Mouse (Mus musculus): ENCODE data around the gene Aqp1.

Aqp1 gene

DNA sequence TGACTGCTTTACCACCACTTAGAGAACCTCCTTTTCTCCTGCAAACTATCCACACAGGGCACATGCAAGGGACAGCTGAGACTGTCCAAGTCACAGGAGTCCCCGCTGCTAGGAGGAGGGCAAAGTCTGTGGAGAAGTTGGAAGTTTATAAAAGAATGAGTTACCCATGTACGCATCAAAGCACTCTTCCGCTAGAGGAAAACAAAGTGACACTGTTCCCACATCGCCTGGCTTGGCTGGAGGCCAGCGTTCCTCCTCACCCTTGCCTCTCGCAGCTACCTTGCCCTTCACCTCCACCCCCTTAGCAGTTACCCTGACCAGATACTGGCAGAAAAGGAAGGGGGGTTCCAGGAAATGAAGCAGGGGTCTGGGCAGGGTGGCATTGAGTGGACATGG lies 21.4 kb downstream of the Aqp1 start:
- DNase-seq = peak; percentile 92

- DNase-seq = peak; percentile 79
Measured at GRCm38 (mm10) chr6:55358731-55359143, 22.5 kb downstream of the Aqp1 start.

DNA sequence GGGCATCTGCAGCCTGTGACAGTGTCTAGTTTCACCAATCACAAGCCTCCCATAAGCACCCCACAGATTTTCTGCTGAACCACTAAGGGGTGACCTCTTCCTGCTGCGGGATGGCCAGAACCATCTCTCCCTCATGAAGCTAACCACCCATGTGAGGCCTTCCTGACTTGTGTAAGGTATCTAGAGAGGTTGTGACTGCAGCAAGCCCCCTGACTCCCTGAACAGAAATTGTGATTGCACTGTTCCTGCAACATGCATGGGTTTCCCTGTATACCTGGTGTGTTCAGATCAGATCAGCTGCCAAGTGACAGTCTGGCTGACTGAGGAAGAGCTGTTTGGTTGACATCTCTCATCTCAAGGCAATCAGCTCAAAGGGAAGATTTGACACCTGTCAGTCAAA lies 26.4 kb downstream of the Aqp1 start:
- peak; percentile 74 for DNase-seq

DNA sequence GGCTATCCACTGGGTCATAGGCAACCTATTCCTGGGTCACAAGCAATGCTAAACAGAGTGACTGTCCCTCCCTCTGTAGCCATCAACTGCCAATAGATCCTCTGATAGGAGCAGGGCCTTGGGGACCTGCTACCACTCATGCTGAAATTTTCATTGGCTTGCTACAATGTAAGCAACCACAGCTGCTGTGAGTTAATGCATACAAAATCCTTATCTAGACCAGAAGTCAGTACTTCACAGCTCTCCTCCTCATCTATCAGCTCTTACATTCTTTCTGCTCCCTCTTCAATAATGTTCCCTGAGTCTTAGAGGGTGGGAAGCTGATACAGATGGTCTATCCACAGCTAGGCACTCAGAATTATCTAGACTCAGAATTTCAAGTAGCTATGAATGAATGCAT lies 30.9 kb downstream of the Aqp1 start:
- DNase-seq = peak; percentile 16

DNA sequence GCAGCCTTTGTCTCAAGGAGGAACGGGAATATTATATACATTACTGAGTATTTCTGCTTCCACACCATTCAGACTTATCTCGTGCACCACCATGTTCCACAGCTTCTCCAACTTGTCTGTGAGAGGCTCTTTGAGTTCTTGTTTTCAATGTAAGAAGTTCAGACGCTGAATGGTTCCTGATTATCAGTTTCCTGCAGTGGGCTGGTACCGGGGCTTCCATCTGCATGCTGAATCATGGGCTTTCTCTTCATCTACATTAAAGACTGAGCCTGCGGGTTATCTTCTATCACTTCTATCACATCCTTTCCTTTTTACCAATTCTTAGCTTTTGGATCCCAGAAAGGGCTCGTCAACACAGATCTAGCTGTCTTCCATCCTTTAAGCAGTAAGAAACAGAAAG lies 34.6 kb downstream of the Aqp1 start:
- DNase-seq = peak; percentile 22

GRCm38 (mm10) chr6:55376076-55376475 lies 39.8 kb downstream of the Aqp1 start, which contains the start of gene Ghrhr:
Gene Ghrhr (plus strand): TSS chr6:55376295.
- DNase-seq = peak; percentile 88

DNA sequence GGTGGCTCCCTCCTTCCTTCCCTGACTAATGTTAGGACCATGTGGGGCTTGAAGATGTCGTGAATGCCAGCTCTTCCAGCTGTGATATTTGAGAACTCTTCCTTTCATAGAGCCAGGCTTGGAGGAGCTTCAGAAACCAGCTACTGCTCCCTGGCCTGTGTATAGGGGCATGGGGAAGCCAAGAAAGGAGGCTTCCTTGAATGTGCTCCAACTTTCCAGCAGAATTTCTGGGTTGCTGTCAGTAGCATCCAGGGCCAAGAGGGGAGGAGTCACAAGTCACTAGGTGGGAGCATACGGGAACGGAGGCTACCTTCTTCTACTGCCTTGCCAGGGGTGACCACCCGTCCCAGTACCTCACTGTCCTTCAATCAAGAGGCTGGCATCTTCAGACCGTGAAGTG lies 40.3 kb downstream of the Aqp1 start:
- DNase-seq = peak; percentile 79

DNA sequence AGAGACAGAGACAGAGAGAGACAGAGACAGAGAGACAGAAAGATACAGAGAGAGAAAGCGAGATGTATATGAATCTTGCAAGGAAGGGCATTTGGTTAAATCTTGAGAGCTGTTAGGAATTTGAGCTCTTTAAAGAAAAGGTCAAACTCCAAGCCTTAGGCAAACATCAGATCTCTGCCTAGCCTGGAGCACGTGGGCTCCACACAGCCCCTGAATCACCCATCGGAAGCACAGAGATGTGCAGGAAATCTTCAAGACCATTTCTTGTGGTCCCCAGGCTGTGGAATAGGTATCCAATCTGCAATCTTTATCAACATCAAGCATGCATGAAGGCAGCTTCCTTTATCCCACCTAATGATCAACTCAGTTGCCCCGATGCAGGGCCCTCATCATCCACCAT lies 41.2 kb downstream of the Aqp1 start:
- DNase-seq = no peak

DNA sequence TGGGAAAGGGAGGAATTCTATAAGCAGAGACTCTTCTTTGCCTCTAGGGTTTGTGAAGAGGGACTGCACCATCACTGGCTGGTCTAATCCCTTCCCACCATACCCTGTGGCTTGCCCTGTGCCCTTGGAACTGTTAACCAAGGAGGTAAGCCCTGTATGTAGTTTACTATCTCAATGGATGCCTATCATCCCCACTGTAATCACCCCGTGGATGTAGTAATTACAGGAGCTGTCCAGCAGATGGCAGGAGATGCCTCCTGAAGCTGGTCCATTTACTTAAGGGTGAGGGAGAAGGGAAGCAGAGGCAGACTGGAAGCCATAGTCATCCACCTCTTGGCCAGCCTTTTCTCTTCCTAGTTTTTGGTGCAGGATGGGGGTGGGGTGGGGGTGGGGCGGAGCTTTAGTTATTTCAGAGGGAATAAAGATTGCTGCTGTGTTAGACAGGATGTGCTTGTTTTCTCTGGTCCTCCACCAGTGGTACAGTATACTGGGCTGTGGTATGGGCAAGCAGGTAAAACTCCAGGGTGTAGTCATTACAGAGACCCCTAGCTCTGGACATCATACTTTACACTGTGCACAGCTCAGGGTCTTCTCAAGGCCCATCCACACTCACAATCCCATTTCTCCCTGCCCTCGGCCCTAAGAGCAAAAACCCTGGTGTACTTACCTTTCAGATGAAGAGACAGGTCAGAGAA lies 43.6 kb downstream of the Aqp1 start:
- DNase-seq = peak; percentile 95

DNA sequence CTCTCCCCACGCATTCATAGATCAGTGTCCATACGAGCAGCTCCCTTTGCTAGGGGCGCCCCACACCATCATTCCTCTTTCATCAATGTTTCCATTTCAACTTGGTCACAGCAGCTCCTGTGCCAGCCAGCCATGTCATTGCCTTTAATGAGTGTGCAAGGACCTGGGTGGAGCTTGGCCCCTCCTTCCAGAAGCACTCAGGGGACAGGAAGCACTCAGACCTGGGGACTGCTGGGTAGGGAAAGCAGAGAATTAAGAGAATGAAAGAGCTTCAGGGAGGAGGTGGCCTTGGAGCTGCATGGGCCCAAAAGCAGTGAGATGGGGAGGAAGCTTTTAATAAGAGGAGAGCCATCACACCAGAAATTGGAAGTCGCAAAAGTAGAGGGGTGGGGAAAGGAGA lies 45.7 kb downstream of the Aqp1 start:
- peak; percentile 84 for DNase-seq

DNA sequence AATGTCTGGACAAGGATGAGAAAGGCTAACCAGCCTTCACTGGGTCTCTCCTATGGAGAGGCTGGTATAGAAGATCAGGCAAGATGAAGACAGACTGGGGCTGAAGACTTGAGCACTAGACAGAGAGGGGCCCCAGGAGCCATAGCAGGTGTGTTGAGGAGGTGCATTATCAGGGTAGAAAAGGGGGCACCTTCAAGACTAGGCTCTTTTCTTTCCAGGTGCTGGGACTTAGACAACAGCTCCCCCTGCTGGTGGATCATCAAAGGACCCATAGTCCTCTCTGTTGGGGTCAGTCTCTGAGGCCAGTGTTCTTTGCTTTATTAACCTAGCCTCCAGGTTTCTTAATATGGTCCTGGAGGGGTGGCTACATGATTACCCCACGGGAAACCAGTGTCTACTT lies 47.7 kb downstream of the Aqp1 start:
- peak; percentile 93 for DNase-seq

DNA sequence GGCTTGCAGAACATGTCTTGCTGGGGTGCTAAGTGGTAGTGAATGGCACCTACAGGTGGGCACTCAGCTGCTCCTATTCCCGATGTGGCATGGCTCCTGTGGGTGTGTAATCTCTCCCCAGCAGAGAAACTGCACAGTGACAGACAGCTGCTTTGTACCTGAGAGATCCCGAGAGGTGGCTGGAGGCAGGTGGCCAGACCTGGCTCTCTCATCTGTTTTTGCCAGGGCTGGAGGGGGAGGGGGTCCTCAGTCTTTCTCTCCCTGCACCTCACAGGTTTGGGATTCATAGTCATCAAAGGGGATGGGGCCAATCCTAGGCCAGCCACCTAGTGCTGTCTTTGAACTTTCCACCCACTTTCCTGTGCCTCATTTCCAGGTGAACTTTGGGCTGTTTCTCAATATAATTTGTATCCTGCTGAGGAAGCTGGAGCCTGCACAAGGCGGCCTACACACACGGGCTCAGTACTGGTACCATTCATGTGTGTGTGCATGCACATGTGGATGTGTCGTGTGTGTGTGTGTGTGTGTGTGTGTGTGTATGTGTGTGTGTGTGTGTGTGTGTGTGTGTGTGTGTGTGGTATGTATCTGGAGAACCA lies 48.2 kb downstream of the Aqp1 start:
- DNase-seq = peak; percentile 90

- DNase-seq = peak; percentile 81
Measured at GRCm38 (mm10) chr6:55388546-55389169, 52.4 kb downstream of the Aqp1 start.

DNA sequence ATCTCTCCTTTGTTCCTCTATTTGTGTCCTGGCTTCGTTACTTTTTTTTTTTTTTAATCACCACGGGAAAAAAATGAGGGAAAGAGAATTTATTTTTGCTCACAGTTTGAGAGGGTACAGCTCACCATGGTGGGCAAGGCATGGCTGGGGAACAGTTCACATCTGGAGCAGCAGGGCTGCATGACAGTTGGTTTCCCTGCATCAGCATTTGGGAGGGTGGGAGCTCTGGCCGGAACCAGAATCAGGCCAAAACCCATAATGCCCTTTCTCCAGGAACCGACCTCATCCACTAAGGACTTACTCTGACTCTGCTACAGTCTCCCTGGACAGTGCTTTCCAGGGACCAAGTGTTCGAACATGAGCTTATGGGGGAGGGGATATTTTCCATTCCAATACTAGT lies 53.1 kb downstream of the Aqp1 start:
- peak; percentile 83 for DNase-seq

- DNase-seq = peak; percentile 78
Measured at GRCm38 (mm10) chr6:55391814-55392213, 55.6 kb downstream of the Aqp1 start.

DNA sequence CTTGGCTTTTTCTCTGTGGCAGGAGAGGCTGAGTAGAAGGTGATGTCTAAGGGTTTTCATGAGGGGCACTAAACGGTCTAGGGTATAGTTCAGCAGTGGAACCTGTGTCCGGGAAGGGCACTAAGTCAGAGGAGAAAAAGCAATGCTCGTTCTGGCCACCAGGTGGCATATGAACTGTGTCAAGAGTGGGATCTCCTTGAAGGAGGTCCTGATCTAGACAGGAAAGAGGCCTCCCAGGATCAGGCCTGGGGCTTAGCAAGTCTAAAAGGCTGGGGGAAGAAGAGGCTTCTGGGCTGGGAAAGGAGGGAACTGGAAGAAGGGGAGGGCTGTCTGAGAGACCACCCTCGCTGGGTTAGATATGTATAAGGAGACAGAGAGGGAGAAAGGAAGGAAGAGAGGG lies 56.2 kb downstream of the Aqp1 start:
- DNase-seq = peak; percentile 96

GRCm38 (mm10) chr6:55394854-55395253 lies 58.6 kb downstream of the Aqp1 start:
- DNase-seq = peak; percentile 92

DNA sequence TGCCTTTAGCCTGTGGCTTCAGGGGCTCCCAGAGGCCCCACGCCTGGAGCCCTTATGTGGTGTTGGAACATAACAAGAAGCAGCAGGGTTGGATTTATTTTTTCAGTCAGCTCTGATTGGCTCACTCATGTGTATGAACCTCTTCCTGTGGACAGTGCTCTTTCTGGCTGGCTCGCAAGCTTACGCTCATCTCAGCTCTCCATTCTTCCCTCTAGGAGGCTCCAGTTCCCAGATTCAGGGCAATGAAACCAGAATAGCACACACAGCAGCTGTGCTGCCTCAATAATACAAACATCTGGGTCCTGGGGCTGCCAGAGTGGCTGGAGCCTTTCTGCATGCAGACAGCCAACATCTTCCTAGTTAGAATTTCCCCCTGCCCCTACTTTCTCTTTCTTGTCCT lies 59.9 kb downstream of the Aqp1 start:
- DNase-seq = peak; percentile 98

DNA sequence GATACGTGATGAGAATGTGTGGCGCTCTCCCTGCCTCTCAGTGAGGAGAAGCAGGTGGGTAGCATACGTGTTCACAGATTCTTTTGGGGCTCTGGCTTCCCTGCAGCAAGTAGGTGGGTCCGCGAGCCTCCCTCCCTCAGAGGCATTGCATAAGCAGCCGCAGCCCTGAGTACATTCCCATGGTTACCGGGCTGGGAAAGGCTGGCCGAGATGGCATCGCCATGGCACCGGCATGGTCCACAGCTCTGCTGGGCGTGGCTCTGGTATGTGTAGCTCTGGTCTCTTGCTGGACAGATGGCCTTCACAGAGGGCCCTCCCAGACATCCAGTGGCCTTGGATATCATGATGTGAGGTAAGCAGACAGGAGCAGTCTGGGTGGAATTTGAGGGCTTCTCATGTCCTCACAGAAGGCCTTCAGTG lies 60.4 kb downstream of the Aqp1 start:
- DNase-seq = peak; percentile 98
